Mouse (Mus musculus) E14TG2a.4 (cell line): ENCODE results near the gene Tes.
A peak's percentile ranks its signal among the peaks of the same experiment; 100 is the strongest.
"Not testable (repeated sequence)": the region's sequence is repeated elsewhere in the genome, so short reads cannot be mapped to it uniquely, and the experiment has no call there.

Experiments
- H3K27me3 ChIP-seq: 2 replicates; pipeline ENCODE4 v1.6.1; 2014; ENCODE audit warnings: low read length, control low read depth; ENCODE audit not compliant: insufficient read depth
- H3K36me3 ChIP-seq: 2 replicates; pipeline ENCODE4 v1.6.1; 2014; ENCODE audit warnings: low read length, control low read depth; ENCODE audit not compliant: insufficient read depth
- H3K4me1 ChIP-seq: replicated peaks from 2 replicates; pipeline ENCODE4 v1.6.1; 2014; ENCODE audit warnings: low read depth, low read length, control low read depth
- H3K4me3 ChIP-seq: replicated peaks from 2 replicates; pipeline ENCODE4 v1.5.1; 2014; ENCODE audit warnings: mild to moderate bottlenecking, low read length
- H3K9me3 ChIP-seq: 2 replicates; pipeline ENCODE4 v1.6.1; 2014; ENCODE audit warnings: low read length, control low read depth
- CTCF ChIP-seq: conservative IDR thresholded peaks from 2 replicates; pipeline ENCODE4 v1.5.1; 2014; ENCODE audit warnings: low read length
- NANOG ChIP-seq: IDR thresholded peaks from 2 replicates; pipeline ENCODE4 v1.6.1; 2014; ENCODE audit warnings: borderline replicate concordance, low read length, mixed read lengths
- POU5F1 ChIP-seq: IDR thresholded peaks from 2 replicates; pipeline ENCODE4 v1.6.1; 2014; ENCODE audit warnings: low read length, borderline replicate concordance

Tes gene

DNA sequence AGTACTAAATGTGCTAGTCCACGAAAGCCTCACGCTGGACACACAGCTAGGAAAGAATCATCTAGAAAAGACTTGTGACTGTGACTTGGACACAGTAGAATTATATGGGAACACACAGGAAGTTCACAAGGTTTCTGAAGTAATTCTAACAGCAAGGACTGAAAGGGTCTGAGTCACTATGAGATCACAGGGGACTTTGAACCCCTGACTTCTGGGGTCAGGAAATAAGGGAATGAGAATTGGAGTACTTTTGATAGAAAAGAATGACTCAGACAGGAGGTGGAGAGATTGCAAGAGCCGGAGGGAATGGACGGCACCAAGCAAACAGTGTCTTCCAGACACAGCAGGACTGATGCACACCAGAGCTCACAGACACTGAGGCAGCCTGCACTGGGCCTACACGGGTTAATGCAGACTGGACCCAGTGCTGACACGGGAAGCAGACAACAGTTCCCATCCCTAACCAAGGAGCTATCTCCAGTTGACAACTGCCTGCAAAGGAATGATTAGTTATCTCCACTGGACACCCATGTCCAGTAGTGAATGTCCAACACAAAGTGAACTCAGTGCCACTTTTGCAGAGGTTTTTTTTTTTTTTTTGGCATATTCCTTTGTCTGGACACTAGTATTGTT lies 11.8 kb upstream of the Tes start:
- Histone ChIP-seq H3K4me1 (no peaks in the 10 kb centered on the region), H3K36me3 (no peaks in the 10 kb centered on the region), H3K27me3 (no peaks in the 10 kb centered on the region), H3K9me3 (no peaks in the 10 kb centered on the region), H3K4me3 (no peak overlapping the region)
- TF ChIP-seq POU5F1 = no peak

DNA sequence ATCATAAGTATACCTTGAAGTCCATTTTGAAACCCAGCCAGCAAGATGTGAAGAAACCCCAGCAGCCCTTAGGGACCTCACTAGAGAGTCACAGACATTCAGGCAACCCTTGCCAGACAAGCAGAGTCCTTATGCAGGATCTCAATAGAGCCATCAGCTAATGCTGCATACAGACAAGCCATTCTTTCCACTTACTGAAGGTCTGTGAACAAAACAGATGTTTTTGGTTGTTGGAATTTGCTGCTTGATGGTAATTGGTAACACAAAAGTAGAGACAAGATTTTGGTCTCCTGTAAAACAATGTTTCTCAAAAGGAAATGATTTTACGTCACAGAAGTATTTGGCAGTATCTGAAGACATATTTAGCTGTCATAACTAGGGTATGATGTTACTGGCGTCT lies 10.2 kb upstream of the Tes start:
- TF ChIP-seq NANOG (no peak), POU5F1 (no peak), CTCF (no peak)
- no peak overlapping the region for H3K4me3 ChIP-seq
- H3K4me1 ChIP-seq = no peaks in the 10 kb centered on the region
- H3K36me3 ChIP-seq = no peaks in the 10 kb centered on the region
- no peaks in the 10 kb centered on the region for H3K27me3 ChIP-seq
- H3K9me3 ChIP-seq = 0 out of 2 replicates have a peak, but pooled peaks cover 4% of the 10 kb centered on the region

- Histone ChIP-seq H3K36me3 (no peaks in the 10 kb centered on the region), H3K4me1 (no peaks in the 10 kb centered on the region), H3K9me3 (0 out of 2 replicates have a peak, but pooled peaks cover 4% of the 10 kb centered on the region), H3K4me3 (no peak overlapping the region), H3K27me3 (no peaks in the 10 kb centered on the region)
- TF ChIP-seq CTCF = no peak
- no peak for TF ChIP-seq POU5F1
- TF ChIP-seq NANOG = no peak
Measured at GRCm38 (mm10) chr6:17055659-17056058, 9.3 kb upstream of the Tes start.

- no peaks in the 10 kb centered on the region for H3K36me3 ChIP-seq
- TF ChIP-seq CTCF = no peak
- no peak for TF ChIP-seq POU5F1
- no peak for TF ChIP-seq NANOG
Measured at GRCm38 (mm10) chr6:17059501-17059900, 5.4 kb upstream of the Tes start.

DNA sequence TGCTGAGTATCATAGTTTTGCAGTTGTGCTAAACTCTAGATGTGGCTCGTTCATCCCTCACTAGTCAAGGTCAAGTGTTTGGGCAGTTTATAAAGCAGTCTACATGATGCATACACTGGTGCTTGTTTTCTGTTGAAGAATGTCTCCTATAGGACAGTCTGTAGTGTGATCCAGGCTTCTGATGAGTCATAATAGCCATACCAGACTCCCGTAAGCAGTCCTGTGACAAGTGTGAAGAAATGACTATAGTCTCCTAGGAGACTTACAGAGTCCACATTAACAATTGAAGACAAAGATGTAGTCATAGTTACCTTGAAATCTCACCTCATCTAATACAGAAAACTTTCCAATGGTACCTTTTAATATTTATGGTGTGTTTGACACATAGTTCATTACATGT lies 4.8 kb upstream of the Tes start:
- Histone ChIP-seq H3K4me1 (peaks cover 5% of the 10 kb centered on the region; the same call in 1 of the 2 replicates), H3K4me3 (no peak overlapping the region), H3K9me3 (0 out of 2 replicates have a peak, but pooled peaks cover 4% of the 10 kb centered on the region), H3K27me3 (peaks cover 15% of the 10 kb centered on the region), H3K36me3 (no peaks in the 10 kb centered on the region)
- TF ChIP-seq POU5F1 = no peak

More at GRCm38 (mm10) chr6:17059501-17059900, 5.4 kb upstream of the Tes start:
- Histone ChIP-seq H3K4me1 (peaks cover 2% of the 10 kb centered on the region; the same call in 1 of the 2 replicates), H3K9me3 (0 out of 2 replicates have a peak, but pooled peaks cover 4% of the 10 kb centered on the region), H3K27me3 (peaks cover 13% of the 10 kb centered on the region), H3K4me3 (no peak overlapping the region)

DNA sequence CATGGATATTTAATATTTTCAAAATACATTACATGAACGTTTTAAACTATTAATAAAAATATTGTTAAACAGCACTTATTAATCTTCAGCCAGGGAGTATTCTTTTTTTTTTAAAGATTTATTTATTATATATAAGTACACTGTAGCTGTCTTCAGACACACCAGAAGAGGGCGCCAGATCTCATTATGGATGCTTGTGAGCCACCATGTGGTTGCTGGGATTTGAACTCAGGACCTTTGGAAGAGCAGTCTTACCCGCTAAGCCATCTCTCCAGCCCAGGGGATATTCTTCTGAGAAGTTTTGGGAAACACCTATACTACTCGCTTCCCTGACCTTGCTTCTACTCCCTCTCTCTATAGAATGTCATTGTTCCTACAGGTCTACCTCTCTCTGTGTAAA lies 3.1 kb upstream of the Tes start:
- peaks cover 16% of the 10 kb centered on the region for H3K4me1 ChIP-seq
- not testable (repeated sequence) for H3K36me3 ChIP-seq, H3K9me3 ChIP-seq, H3K4me3 ChIP-seq
- H3K27me3 ChIP-seq = peaks cover 29% of the 10 kb centered on the region

- Histone ChIP-seq H3K4me1 (peaks cover 16% of the 10 kb centered on the region), H3K27me3 (peaks cover 29% of the 10 kb centered on the region), H3K36me3 (no peaks in the 10 kb centered on the region), H3K9me3 (0 out of 2 replicates have a peak, but pooled peaks cover 4% of the 10 kb centered on the region), H3K4me3 (no peak overlapping the region)
- TF ChIP-seq NANOG (no peak), CTCF (no peak), POU5F1 (no peak)
Measured at GRCm38 (mm10) chr6:17062366-17062765, 2.6 kb upstream of the Tes start.

DNA sequence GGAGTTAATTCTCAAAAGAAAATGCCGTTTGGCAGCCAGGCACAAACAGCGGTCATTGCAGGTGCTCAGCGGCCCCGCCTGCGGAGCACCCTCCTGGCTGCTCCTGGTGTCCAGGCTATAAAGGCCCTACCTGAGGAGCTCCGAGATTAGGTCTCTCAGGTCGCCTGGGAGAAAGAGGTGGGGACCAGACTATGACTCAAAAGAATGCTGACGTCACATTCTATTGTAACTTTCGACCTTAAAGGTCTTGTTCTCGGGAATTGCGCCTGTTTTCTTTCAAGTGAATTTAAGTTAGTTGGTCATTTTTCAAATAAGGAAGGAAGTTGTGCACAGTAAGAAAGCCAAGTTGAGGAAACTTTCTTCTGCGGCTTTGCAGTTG lies 831 bp downstream of the Tes start:
- H3K27me3 ChIP-seq = peaks cover 29% of the 10 kb centered on the region
- H3K36me3 ChIP-seq = no peaks in the 10 kb centered on the region
- peaks cover 16% of the 10 kb centered on the region for H3K4me1 ChIP-seq
- no peaks in the 10 kb centered on the region for H3K9me3 ChIP-seq
- H3K4me3 ChIP-seq = peak overlapping the region; percentile 86
- TF ChIP-seq POU5F1 = no peak
- no peak for TF ChIP-seq CTCF
- no peak for TF ChIP-seq NANOG

DNA sequence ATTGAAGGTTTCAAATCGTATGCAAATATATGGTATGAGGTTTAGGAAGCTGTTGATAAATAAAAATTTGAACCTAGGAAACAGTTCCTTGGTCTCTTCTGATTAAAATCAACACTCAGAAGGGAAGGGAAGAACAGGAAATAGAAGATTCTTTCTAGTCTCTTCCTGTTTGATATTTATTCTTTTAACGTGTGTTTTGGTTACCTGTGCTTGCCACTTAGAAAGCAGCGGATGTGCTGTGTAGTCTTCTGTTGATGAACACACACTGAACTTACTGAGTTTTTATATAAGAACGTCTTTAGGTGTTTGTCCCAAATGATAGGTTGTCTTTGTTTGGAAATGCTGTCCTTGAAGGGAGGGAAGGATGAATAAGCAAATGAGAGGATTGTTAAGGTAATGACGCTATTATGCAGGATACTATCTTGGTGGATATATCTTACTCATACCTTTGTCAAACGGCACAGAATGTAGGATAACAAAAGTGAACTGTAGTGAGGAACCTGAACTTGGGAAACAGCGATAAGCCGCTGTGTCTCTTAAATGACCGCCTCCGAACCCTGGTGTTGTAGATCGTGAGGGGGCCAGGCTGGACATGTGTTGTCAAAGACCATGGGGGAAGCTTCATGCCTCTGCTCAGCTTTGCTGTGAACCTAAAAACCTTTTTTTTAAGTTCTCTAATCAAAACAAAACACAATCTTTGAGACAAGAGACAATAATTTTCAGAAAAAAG lies 1.4 kb downstream of the Tes start:
- Histone ChIP-seq H3K4me3 (no peak overlapping the region), H3K9me3 (no peaks in the 10 kb centered on the region), H3K27me3 (peaks cover 29% of the 10 kb centered on the region), H3K4me1 (peaks cover 16% of the 10 kb centered on the region), H3K36me3 (no peaks in the 10 kb centered on the region)
- no peak for TF ChIP-seq POU5F1
- no peak for TF ChIP-seq NANOG
- TF ChIP-seq CTCF = no peak
